Mouse (Mus musculus) lung, adult 10 weeks (tissue): ENCODE measurements around the gene Zc3h12b. TPM values are rescaled to one million over a fixed set of nuclear protein-coding genes. Genes with fewer than 3 reads are reported as not detected.

ENCODE experiments used
- polyA plus RNA-seq: library from polyadenylated mRNA; stranded (reverse); fragments of 350-450 nt; fragmentation: Illumina TruSeq; extraction: RNeasy Lipid Tissue Mini Kit (QIAGEN cat#74804); gene quantifications from one replicate; pipeline ENCODE4 v1.2.3, GENCODE M21; 2014; ENCODE audit warnings: low read depth, low replicate concordance; ENCODE audit not compliant: insufficient read depth

Gene Zc3h12b
- polyA plus RNA-seq, result 0.28 TPM

DNA sequence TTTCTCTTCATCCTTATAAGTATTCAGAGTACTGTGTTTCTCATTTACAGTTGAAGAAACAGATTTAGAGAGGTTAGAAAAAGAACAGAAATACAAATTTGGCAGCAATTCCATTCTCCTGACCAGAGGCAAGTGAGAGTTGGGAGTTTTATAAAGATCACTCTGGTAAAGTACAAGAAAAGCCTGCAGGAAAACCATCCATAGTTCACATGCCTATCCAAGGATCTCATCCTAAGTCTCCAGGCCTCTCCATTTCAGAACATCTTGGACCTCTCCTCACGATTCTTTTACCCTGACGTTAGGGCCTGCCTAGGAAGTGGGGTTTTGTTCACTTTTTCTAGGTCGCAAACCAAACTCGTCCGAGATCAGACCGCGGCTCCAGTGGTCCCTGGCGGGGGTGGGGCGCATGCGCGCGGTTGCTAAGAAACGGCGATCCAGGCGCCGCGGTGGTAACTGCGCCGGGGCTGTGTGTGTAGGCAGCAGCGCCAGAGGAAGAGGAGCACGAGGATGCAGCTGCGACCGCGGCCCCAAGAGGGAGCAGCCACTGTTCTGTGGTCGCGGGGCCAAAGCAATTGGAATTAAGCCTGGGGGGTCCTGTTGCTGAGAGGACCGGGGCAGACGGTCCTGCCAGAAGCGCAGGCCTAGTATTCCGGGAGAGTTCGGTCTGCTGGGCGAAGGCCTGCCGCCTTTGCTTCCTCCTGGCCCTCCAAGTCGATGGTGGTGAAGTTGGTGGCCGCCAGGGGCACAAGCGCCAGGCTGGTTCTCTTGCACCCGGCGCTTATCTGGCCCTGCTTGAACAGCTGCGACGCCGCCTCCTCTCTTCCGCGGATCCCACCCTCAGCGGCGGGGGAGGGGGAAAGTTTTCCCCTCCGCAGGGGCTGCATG lies at the start of gene Zc3h12b:
TSS of gene Zc3h12b (plus strand) at position 452 of the 885 bp plus-strand sequence.

DNA sequence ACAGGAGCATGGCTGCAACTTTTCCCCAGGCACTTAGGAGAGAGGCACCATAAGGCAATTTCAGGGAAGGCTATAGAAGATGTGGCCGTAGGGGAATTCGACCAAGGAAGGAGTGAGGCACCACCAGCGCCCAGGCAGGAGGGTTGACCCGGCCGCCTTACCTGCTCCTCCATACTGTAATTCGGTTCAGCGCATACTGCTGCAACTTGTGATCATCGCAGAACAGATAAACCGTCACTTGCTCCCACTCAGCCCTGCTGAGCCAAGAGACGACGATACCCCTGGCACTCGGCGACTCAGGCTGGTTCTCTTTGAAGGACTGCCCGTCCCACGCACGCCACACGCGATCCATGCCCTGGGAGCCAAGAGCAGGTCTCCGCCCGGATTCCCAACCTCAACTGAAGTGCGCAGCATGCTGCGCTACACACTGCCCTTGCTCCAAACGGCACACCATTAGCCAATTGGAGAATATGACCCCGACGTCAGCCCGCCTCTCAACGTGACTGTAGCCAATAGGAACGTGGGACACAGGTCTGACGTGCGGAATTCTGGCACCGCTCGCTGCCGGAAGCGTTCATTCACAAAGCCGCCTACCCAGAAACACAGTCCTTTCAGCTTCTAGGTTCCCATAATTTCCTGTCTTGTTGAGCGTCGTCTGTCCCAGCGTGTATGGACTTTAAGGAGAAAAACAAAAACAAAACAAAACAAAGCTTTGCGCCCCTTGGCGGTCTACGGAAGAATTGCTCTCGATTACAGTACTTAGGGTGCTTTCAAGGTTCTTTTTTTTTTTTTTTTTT lies 245.2 kb downstream of the Zc3h12b start, which contains the start of gene Las1l:
TSS of gene Las1l (minus strand) at position 466 of the 797 bp plus-strand sequence.

Other genes starting within 250 kb of the Zc3h12b start
- 0.44 TPM for gene Asb12, start 153.7 kb upstream of the Zc3h12b start, polyA plus RNA-seq
- gene Pfn5, start 153.6 kb upstream of the Zc3h12b start, polyA plus RNA-seq, result not detected
- 4.6 TPM for gene Zc4h2, start 53.2 kb upstream of the Zc3h12b start, polyA plus RNA-seq
- gene Las1l, start 245.3 kb downstream of the Zc3h12b start, polyA plus RNA-seq, result 23.8 TPM